ENCODE assay signal across 11 mouse cellular contexts in genomic region chr5:138819780-138820179, GRCm38 (mm10). TPM values are rescaled to one million over a fixed set of nuclear protein-coding genes. Genes with fewer than 3 reads are reported as not detected.
A peak's percentile ranks its signal among the peaks of the same experiment; 100 is the strongest.
DNase-seq lines count a peak whose midpoint lies in the region; ATAC-seq and TF ChIP-seq lines count a peak whose summit lies in the region.
"Had no signal": no experiment of that assay in that cellular context is flagged by ENCODE, and none has a peak within 500 bp of the region (broad histone marks: within the 10 kb centered on the region; RNA-seq: fewer than 3 reads in every experiment).

Gm5294 (plus strand) TSS chr5:138820080.

- H3K36me3 ChIP-seq in heart, embryonic 12.5 days, result no peaks in the 10 kb centered on the region
- H3K36me3 ChIP-seq in hindbrain, embryonic 16.5 days (ENCODE audit: control insufficient read depth, insufficient read depth, low read length), result no peaks in the 10 kb centered on the region
- no peaks in the 10 kb centered on the region for H3K36me3 ChIP-seq in midbrain, embryonic 13.5 days

- peaks cover 69% of the 10 kb centered on the region for H3K27me3 ChIP-seq in heart, embryonic 12.5 days (replicated peaks)
- peaks cover 29% of the 10 kb centered on the region for H3K27me3 ChIP-seq in hindbrain, embryonic 16.5 days (replicated peaks; ENCODE audit: control insufficient read depth, insufficient read depth, low read length)
- peaks cover 56% of the 10 kb centered on the region for H3K27me3 ChIP-seq in midbrain, embryonic 13.5 days

- H3K27ac ChIP-seq in heart, embryonic 12.5 days (ENCODE audit: poor library complexity, severe bottlenecking), result no peak within 1 kb of the TSS
- H3K27ac ChIP-seq in bone marrow, adult 2 months (ENCODE audit: control insufficient read depth, insufficient read depth, low read depth, low read length, poor library complexity), result no peak within 1 kb of the TSS
- no peak within 1 kb of the TSS for H3K27ac ChIP-seq in hindbrain, embryonic 16.5 days (ENCODE audit: low read depth, low read length)
- no peak within 1 kb of the TSS for H3K27ac ChIP-seq in midbrain, embryonic 13.5 days

- no peak for TF ChIP-seq POLR2A in bone marrow, adult 2 months (IDR thresholded peaks at IDR 0.05; ENCODE audit: borderline replicate concordance, control insufficient read depth, low read depth, low read length)

- peaks cover 10% of the 10 kb centered on the region for H3K4me1 ChIP-seq in heart, embryonic 12.5 days (replicated peaks)
- H3K4me1 ChIP-seq in bone marrow, adult 2 months (ENCODE audit: control insufficient read depth, insufficient read depth, low read length), result no peaks in the 10 kb centered on the region
- peaks cover 15% of the 10 kb centered on the region for H3K4me1 ChIP-seq in hindbrain, embryonic 16.5 days (ENCODE audit: control insufficient read depth, insufficient read depth, low read depth, low read length)
- H3K4me1 ChIP-seq in midbrain, embryonic 13.5 days (replicated peaks), result peaks cover 11% of the 10 kb centered on the region

- DNase-seq in heart, adult 8-10 months (ENCODE audit: low spot score), result no peak
- no peak for DNase-seq in urinary bladder, adult 2 months (ENCODE audit: low spot score)
- DNase-seq in left cerebral cortex, postnatal 4 days, result no peak
- DNase-seq: adrenal gland, postnatal 14 days had no signal

- 0 out of 2 replicates have a peak within 1 kb of the TSS, but pooled peaks have one; percentile 4 for H3K9ac ChIP-seq in heart, embryonic 12.5 days
- no peak within 1 kb of the TSS for H3K9ac ChIP-seq in hindbrain, embryonic 16.5 days (ENCODE audit: low read depth, low read length)
- no peak within 1 kb of the TSS for H3K9ac ChIP-seq in midbrain, embryonic 13.5 days (replicated peaks)

- H3K9me3 ChIP-seq in heart, embryonic 12.5 days (replicated peaks), result peaks cover 9% of the 10 kb centered on the region; the same call in 1 of the 2 replicates
- H3K9me3 ChIP-seq in hindbrain, embryonic 16.5 days (ENCODE audit: control insufficient read depth, low read length), result no peaks in the 10 kb centered on the region
- no peaks in the 10 kb centered on the region for H3K9me3 ChIP-seq in midbrain, embryonic 13.5 days

- peak within 1 kb of the TSS; percentile 47 for H3K4me3 ChIP-seq in heart, embryonic 12.5 days
- peak within 1 kb of the TSS; percentile 58 for H3K4me3 ChIP-seq in bone marrow, adult 2 months (replicated peaks; ENCODE audit: control insufficient read depth, low read depth, low read length)
- H3K4me3 ChIP-seq in hindbrain, embryonic 16.5 days (ENCODE audit: low read length), result peak within 1 kb of the TSS; percentile 27
- H3K4me3 ChIP-seq in midbrain, embryonic 13.5 days (replicated peaks), result peak within 1 kb of the TSS; percentile 23
- H3K4me3 ChIP-seq: erythroblast, embryonic 14.5 days had no signal

- H3K4me2 ChIP-seq in heart, embryonic 12.5 days, result peak within 1 kb of the TSS; percentile 81
- peak within 1 kb of the TSS; percentile 57 for H3K4me2 ChIP-seq in hindbrain, embryonic 16.5 days (ENCODE audit: low read length)
- H3K4me2 ChIP-seq in midbrain, embryonic 13.5 days (replicated peaks), result peak within 1 kb of the TSS; percentile 48

- no peak for ATAC-seq in heart, embryonic 12.5 days (ENCODE audit: insufficient number of reproducible peaks, low FRiP score)
- ATAC-seq in hindbrain, embryonic 16.5 days, result peak; percentile 17; the same call in 1 of the 2 replicates
- ATAC-seq in midbrain, embryonic 13.5 days, result no peak
- no peak for ATAC-seq in erythroid progenitor cell, adult 5-6 weeks (replicated peaks; ENCODE audit: low FRiP score, poor library complexity, severe bottlenecking)

- TF ChIP-seq CTCF in bone marrow, adult 2 months (IDR thresholded peaks at IDR 0.05; ENCODE audit: control insufficient read depth, insufficient read depth, low read length), result no peak

- intact Hi-C loops in left cerebral cortex, postnatal 4 days (cut with DNase I), result no loop called here

- 12% methylated on average over 21 of the region's 21 CpGs for WGBS in heart, embryonic 12.5 days
- 39% methylated on average over 21 of the region's 21 CpGs for WGBS in bone marrow, adult 2 months
- WGBS in hindbrain, embryonic 16.5 days, result 12% methylated on average over 21 of the region's 21 CpGs
- WGBS in midbrain, embryonic 13.5 days, result 8% methylated on average over 21 of the region's 21 CpGs

RNA-seq across cellular contexts. Expression of gene Gm5294, which starts in this region (rescaled TPM):
- polyA plus RNA-seq in heart, embryonic 12.5 days (2016; fragmentation: Nextera tagmentation; extraction: Ambion mirVana), result not detected in 2 replicates
- not detected for total RNA-seq in heart, adult 8-10 months (2022)
- polyA plus RNA-seq in bone marrow, adult 2 months (2011; ENCODE audit: insufficient read depth, insufficient read length, low replicate concordance, missing spikeins), result not detected in 2 replicates
- polyA plus RNA-seq in hindbrain, embryonic 16.5 days (2015; fragmentation: Nextera tagmentation; extraction: Ambion mirVana), result 0.60 and 0.93 TPM in 2 replicates
- polyA plus RNA-seq in midbrain, embryonic 13.5 days (2015; fragmentation: Nextera tagmentation; extraction: Ambion mirVana), result not detected in 2 replicates
- total RNA-seq in erythroid progenitor cell, adult 5-6 weeks (2015; ENCODE audit: low replicate concordance), result not detected in 2 replicates
- total RNA-seq in erythroid progenitor cell, adult 5-6 weeks (2017; ENCODE audit: low replicate concordance), result not detected in 2 replicates
- not detected in 2 replicates for polyA plus RNA-seq in urinary bladder, adult 2 months (2012; rRNA removed)
- total RNA-seq in left cerebral cortex, postnatal 4 days (2021), result not detected
- total RNA-seq: adrenal gland, postnatal 14 days; left cerebral cortex, adult 8-10 months had no signal
- polyA plus RNA-seq: erythroblast, embryonic 14.5 days had no signal

Comparison
In these comparisons a context has a peak if more than half of its experiments do, and no peak if none do; other contexts are left out.
1. Peak in ATAC-seq, H3K4me3 ChIP-seq and H3K4me2 ChIP-seq in hindbrain, embryonic 16.5 days; RNA of the gene not detected or under 1 TPM.